ENCODE assay signal across 14 mouse cellular contexts in genomic region chr14:113182345-113182997, GRCm38 (mm10).
DNase-seq lines count a peak whose midpoint lies in the region; ATAC-seq lines count a peak whose summit lies in the region.
"Had no signal": no experiment of that assay in that cellular context is flagged by ENCODE, and none has a peak within 500 bp of the region (broad histone marks: within the 10 kb centered on the region; RNA-seq: fewer than 3 reads in every experiment).

No protein-coding gene starts in this region.

- H3K4me3 ChIP-seq in forebrain, embryonic 15.5 days: 0 out of 2 replicates have a peak overlapping the region, but pooled peaks have one; percentile 15
- H3K4me3 ChIP-seq in midbrain, embryonic 12.5 days: no peak overlapping the region
- H3K4me3 ChIP-seq: layer of hippocampus, adult 2 months; limb, embryonic 12.5 days had no signal

- no peaks in the 10 kb centered on the region for H3K27me3 ChIP-seq in forebrain, embryonic 15.5 days
- H3K27me3 ChIP-seq in midbrain, embryonic 12.5 days: no peaks in the 10 kb centered on the region
- H3K27me3 ChIP-seq: limb, embryonic 12.5 days had no signal

- no peak overlapping the region for H3K9ac ChIP-seq in forebrain, embryonic 15.5 days (replicated peaks)
- no peak overlapping the region for H3K9ac ChIP-seq in midbrain, embryonic 12.5 days (replicated peaks)
- H3K9ac ChIP-seq: limb, embryonic 12.5 days had no signal

- peak; percentile 3 for DNase-seq in gastrocnemius, postnatal 14 days
- DNase-seq in gastrocnemius, postnatal 10 days: no peak
- DNase-seq in testis, postnatal 14 days (ENCODE audit: low spot score): peak; percentile 17
- DNase-seq in kidney, adult 11 months: no peak
- no peak for DNase-seq in gastrocnemius, postnatal 36 days
- no peak for DNase-seq in spleen, postnatal 4 days (ENCODE audit: low spot score in 2 of 2)
- DNase-seq: cerebellum, adult 9-10 months; lung, adult 2 months had no signal

- no peak overlapping the region for H3K27ac ChIP-seq in forebrain, embryonic 15.5 days (replicated peaks)
- no peak overlapping the region for H3K27ac ChIP-seq in midbrain, embryonic 12.5 days (replicated peaks)
- H3K27ac ChIP-seq: layer of hippocampus, adult 2 months; limb, embryonic 12.5 days had no signal

- H3K36me3 ChIP-seq in forebrain, embryonic 15.5 days: no peaks in the 10 kb centered on the region
- no peaks in the 10 kb centered on the region for H3K36me3 ChIP-seq in midbrain, embryonic 12.5 days
- H3K36me3 ChIP-seq: limb, embryonic 12.5 days had no signal

- 0 out of 2 replicates have a peak, but pooled peaks have one; percentile 48 for ATAC-seq in forebrain, embryonic 15.5 days (replicated peaks)
- ATAC-seq in midbrain, embryonic 12.5 days (ENCODE audit: low FRiP score, low read depth): peak; percentile 76
- ATAC-seq: intestine, embryonic 16.5 days had no signal

- no peaks in the 10 kb centered on the region for H3K9me3 ChIP-seq in forebrain, embryonic 15.5 days
- H3K9me3 ChIP-seq in midbrain, embryonic 12.5 days: no peaks in the 10 kb centered on the region
- H3K9me3 ChIP-seq: limb, embryonic 12.5 days had no signal

- peak overlapping the region; percentile 36 for H3K4me2 ChIP-seq in forebrain, embryonic 15.5 days (replicated peaks)
- peak overlapping the region; percentile 38 for H3K4me2 ChIP-seq in midbrain, embryonic 12.5 days (replicated peaks)
- H3K4me2 ChIP-seq: heart, embryonic 11.5 days; limb, embryonic 12.5 days had no signal

- WGBS in forebrain, embryonic 15.5 days: 2% methylated on average over 16 of the region's 16 CpGs
- WGBS in midbrain, embryonic 12.5 days: 12% methylated on average over 16 of the region's 16 CpGs

- 0 out of 2 replicates have a peak, but pooled peaks cover 7% of the 10 kb centered on the region for H3K4me1 ChIP-seq in forebrain, embryonic 15.5 days
- H3K4me1 ChIP-seq in midbrain, embryonic 12.5 days: peaks cover 7% of the 10 kb centered on the region
- H3K4me1 ChIP-seq: limb, embryonic 12.5 days had no signal

- intact Hi-C loops in gastrocnemius, postnatal 14 days (cut with DNase I; ENCODE audit: low total_unique reads): no loop called here
- intact Hi-C loops in gastrocnemius, postnatal 36 days (cut with DNase I): no loop called here

Comparison
In these comparisons a context has a peak if more than half of its experiments do, and no peak if none do; other contexts are left out.
1. DNase-seq: peak in gastrocnemius, postnatal 14 days (single experiment) and testis, postnatal 14 days (single experiment); none in gastrocnemius, postnatal 10 days (single experiment), kidney, adult 11 months (single experiment), gastrocnemius, postnatal 36 days (0 of 2) and spleen, postnatal 4 days (0 of 2).